Mouse (Mus musculus) heart, embryonic 16.5 days (tissue): ENCODE data around the gene Ms4a14. TPM values are rescaled to one million over a fixed set of nuclear protein-coding genes. Genes with fewer than 3 reads are reported as not detected.
"Not testable (repeated sequence)": the region's sequence is repeated elsewhere in the genome, so short reads cannot be mapped to it uniquely, and the experiment has no call there.

Source experiments
- ATAC-seq: fragments of 200-750 bp; cut with Nextera tagmentation; replicated peaks from 2 replicates; pipeline ENCODE4 v1.8.0; 2017; ENCODE audit warnings: moderate number of reproducible peaks; ENCODE audit not compliant: insufficient read depth, low FRiP score; ENCODE audit errors: extremely low read depth
- H3K27ac ChIP-seq: fragments of 300-500 bp; sonication (generic); 2 replicates; pipeline ENCODE4 v1.5.1; 2014; ENCODE audit warnings: mild to moderate bottlenecking, low read length, control low read depth, moderate library complexity
- H3K27me3 ChIP-seq: fragments of 300-500 bp; sonication (generic); 2 replicates; pipeline ENCODE4 v1.6.1; 2014; ENCODE audit warnings: low read length, mixed read lengths; ENCODE audit not compliant: control insufficient read depth, insufficient read depth
- H3K36me3 ChIP-seq: fragments of 300-500 bp; sonication (generic); 2 replicates; pipeline ENCODE4 v1.6.1; 2014; ENCODE audit not compliant: control insufficient read depth, insufficient read depth
- H3K4me1 ChIP-seq: fragments of 300-500 bp; sonication (generic); 2 replicates; pipeline ENCODE4 v1.6.1; 2014; ENCODE audit warnings: low read length, mixed read lengths; ENCODE audit not compliant: control insufficient read depth, insufficient read depth
- H3K4me2 ChIP-seq: fragments of 300-500 bp; sonication (generic); 2 replicates; pipeline ENCODE4 v1.6.1; 2014; ENCODE audit warnings: low read depth, mild to moderate bottlenecking, control low read depth, low read length
- H3K4me3 ChIP-seq: fragments of 300-500 bp; sonication (generic); 2 replicates; pipeline ENCODE4 v1.5.1; 2014; ENCODE audit warnings: mild to moderate bottlenecking, control low read depth, low read length
- H3K9ac ChIP-seq: fragments of 300-500 bp; sonication (generic); 2 replicates; pipeline ENCODE4 v1.6.1; 2014; ENCODE audit warnings: low read length, control low read depth
- H3K9me3 ChIP-seq: fragments of 300-500 bp; sonication (generic); replicated peaks from 2 replicates; pipeline ENCODE4 v1.6.1; 2016; ENCODE audit warnings: low read length; ENCODE audit not compliant: control insufficient read depth
- WGBS: fragments of 180-500 bp; shearing (Covaris S2); extraction: QIAGEN DNeasy Blood & Tissue Kit; methylation state at CpG from one replicate; pipeline ENCODE4 v1.1.7; 2014; 5-methylcytosine and 5-hydroxymethylcytosine counted together
- polyA plus RNA-seq: library from polyadenylated mRNA; unstranded; fragments of >200 nt; fragmentation: Nextera tagmentation; extraction: Ambion mirVana; gene quantifications from 2 replicates; pipeline ENCODE4 v1.2.1, GENCODE M21; 2015

Gene Ms4a14
- polyA plus RNA-seq, 1 experiment from 2014 or later, result 0.12 TPM

DNA sequence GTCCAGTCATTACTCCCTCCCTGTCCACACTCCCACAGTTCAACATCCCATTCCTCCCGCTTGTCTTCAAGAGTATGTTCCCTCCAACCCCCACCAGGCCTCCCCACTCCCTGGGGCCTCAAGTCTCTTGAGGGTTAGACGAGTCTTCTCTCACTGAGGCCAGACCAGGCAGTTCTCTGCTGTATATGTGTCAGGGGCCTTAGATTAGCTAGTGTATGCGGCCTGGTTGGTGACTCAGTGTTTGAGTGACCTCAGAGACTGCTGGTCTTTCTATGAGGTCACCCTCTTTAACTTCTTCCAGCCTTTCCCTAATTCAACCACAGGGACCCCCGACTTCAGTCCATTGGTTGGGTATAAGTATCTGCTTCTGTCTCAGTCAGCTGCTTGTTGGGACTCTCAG lies 47.3 kb downstream of the Ms4a14 start:
- ATAC-seq, result no peak
- H3K9me3 ChIP-seq, result no peaks in the 10 kb centered on the region
- no peak overlapping the region for H3K4me2 ChIP-seq
- no peak overlapping the region for H3K27ac ChIP-seq
- H3K36me3 ChIP-seq, result no peaks in the 10 kb centered on the region
- no peaks in the 10 kb centered on the region for H3K27me3 ChIP-seq
- H3K4me3 ChIP-seq, result no peak overlapping the region
- no peak overlapping the region for H3K9ac ChIP-seq
- H3K4me1 ChIP-seq, result no peaks in the 10 kb centered on the region
- WGBS, result 63% methylated on average over 4 of the region's 4 CpGs

DNA sequence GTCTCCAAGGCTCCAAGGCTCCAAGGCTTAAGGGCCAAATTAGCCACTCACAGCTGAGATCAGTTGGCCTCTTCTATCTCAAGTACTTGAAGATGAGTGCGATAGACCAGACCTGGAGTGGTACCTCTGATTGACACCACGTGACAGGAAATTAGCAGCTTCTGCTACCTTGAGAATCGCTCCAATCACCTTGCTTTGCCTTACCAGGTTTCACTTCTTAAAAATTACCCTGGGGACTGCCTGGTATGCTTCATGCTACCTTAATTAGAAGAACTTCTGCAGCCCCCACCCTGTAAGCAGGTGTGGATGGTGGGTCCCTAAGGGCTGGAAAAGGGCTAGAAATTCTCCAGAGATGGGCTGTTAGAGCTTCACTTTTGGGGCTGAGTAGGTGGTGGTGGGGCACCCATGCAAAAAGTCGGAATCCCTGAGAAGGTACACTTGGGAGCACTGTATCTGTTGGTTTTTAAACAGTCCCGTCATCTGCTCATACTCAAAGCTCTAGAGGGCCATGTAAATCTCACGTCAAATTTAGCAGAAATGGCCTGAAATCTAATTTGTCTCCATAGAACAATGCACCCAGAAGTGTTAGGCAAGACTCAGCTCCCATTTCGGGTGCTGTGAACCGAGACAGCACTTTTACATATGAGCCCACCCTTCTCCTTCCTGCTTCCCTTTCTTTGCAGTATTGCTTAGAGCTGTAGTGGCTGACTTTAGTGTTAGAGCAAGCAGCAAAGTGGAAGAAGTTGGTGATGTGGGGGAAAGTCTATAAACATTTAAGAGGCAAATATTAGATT lies 48.0 kb downstream of the Ms4a14 start, which contains the start of gene Ms4a1:
Gene Ms4a1 (minus strand): TSS at position 190 of the 794 bp plus-strand sequence.
- H3K36me3 ChIP-seq, result no peaks in the 10 kb centered on the region
- H3K9ac ChIP-seq, result no peak within 1 kb of the TSS
- no peak within 1 kb of the TSS for H3K4me2 ChIP-seq
- H3K27me3 ChIP-seq, result no peaks in the 10 kb centered on the region
- no peak within 1 kb of the TSS for H3K4me3 ChIP-seq
- WGBS, result 71% methylated on average over 8 of the region's 8 CpGs
- no peaks in the 10 kb centered on the region for H3K4me1 ChIP-seq
- no peaks in the 10 kb centered on the region for H3K9me3 ChIP-seq
- no peak for ATAC-seq
- H3K27ac ChIP-seq, result no peak within 1 kb of the TSS

GRCm38 (mm10) chr19:11264602-11265185 lies 49.6 kb downstream of the Ms4a14 start:
- no peaks in the 10 kb centered on the region for H3K4me1 ChIP-seq
- no peak overlapping the region for H3K4me2 ChIP-seq
- WGBS, result 76% methylated on average over 9 of the region's 9 CpGs
- H3K27ac ChIP-seq, result no peak overlapping the region
- H3K36me3 ChIP-seq, result no peaks in the 10 kb centered on the region
- no peak overlapping the region for H3K9ac ChIP-seq
- H3K9me3 ChIP-seq, result no peaks in the 10 kb centered on the region
- no peaks in the 10 kb centered on the region for H3K27me3 ChIP-seq
- ATAC-seq, result no peak
- H3K4me3 ChIP-seq, result no peak overlapping the region

DNA sequence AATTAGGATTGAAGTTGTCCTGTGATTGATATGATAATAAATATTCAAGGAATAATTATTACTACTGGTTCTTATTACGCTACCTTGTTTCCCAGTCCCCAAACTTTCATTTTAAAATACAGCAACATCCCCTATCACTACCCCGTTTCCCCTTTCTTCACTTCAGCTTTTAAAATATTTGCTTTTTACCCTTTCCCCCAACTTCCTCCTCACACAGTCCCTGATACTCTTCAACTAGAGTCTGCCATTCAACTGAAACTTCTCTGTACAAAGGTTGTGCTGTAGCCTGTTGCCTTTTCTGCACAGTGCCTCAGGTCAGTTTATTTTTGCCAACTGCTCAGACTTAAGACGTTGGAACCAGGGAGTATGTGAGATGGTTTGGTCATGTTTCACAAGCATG lies 50.7 kb downstream of the Ms4a14 start:
- H3K9ac ChIP-seq, result no peak overlapping the region
- no peak overlapping the region for H3K4me3 ChIP-seq
- WGBS, result 66% methylated on average over 3 of the region's 3 CpGs
- H3K27me3 ChIP-seq, result no peaks in the 10 kb centered on the region
- no peaks in the 10 kb centered on the region for H3K4me1 ChIP-seq
- no peaks in the 10 kb centered on the region for H3K36me3 ChIP-seq
- no peak for ATAC-seq
- no peak overlapping the region for H3K4me2 ChIP-seq
- H3K27ac ChIP-seq, result no peak overlapping the region
- no peaks in the 10 kb centered on the region for H3K9me3 ChIP-seq

GRCm38 (mm10) chr19:11262932-11263331 lies 51.3 kb downstream of the Ms4a14 start:
- H3K27ac ChIP-seq, H3K9me3 ChIP-seq, H3K36me3 ChIP-seq, H3K9ac ChIP-seq, ATAC-seq, H3K4me3 ChIP-seq, H3K4me1 ChIP-seq, H3K4me2 ChIP-seq, H3K27me3 ChIP-seq: not testable (repeated sequence)
- WGBS, result 56% methylated on average over 4 of the region's 4 CpGs

DNA sequence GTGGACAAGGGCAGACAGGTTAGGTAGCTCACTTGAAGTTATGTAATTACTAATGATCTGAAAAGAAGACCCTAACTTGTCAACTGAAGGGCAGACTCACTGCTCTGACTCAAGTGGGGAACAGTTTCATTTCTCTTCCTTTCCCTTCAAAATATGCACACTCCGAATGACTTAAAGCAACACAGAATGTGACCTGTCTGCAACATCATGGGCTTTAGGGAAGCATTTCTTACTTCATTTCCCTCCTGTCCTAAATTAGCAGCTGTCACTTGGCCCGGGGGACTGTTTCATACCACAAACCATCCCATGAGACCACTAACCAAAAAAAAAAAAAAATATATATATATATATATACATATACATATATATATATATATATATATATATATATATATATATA lies 52.7 kb downstream of the Ms4a14 start:
- no peaks in the 10 kb centered on the region for H3K4me1 ChIP-seq
- no peak for ATAC-seq
- no peaks in the 10 kb centered on the region for H3K36me3 ChIP-seq
- no peak overlapping the region for H3K9ac ChIP-seq
- no peaks in the 10 kb centered on the region for H3K27me3 ChIP-seq
- no peak overlapping the region for H3K27ac ChIP-seq
- H3K4me3 ChIP-seq, result no peak overlapping the region
- no peaks in the 10 kb centered on the region for H3K9me3 ChIP-seq
- WGBS, result 80% methylated on average over 2 of the region's 2 CpGs
- H3K4me2 ChIP-seq, result no peak overlapping the region

Other genes starting within 250 kb of the Ms4a14 start
- gene Ms4a8a, start 233.4 kb downstream of the Ms4a14 start, polyA plus RNA-seq, result 0.22 and 0.30 TPM in 2 replicates
- gene 1700017D01Rik, start 183.6 kb downstream of the Ms4a14 start, polyA plus RNA-seq, result not detected in 2 replicates
- gene 1700025F22Rik, start 149.1 kb downstream of the Ms4a14 start, polyA plus RNA-seq, result not detected in 2 replicates
- gene Ms4a13, start 117.7 kb downstream of the Ms4a14 start, polyA plus RNA-seq, result not detected in 2 replicates
- gene Ms4a12, start 82.0 kb downstream of the Ms4a14 start, polyA plus RNA-seq, result not detected in 2 replicates
- gene Ms4a1, start 48.2 kb downstream of the Ms4a14 start, polyA plus RNA-seq, result not detected in 2 replicates
- gene Ms4a5, start 30.6 kb downstream of the Ms4a14 start, polyA plus RNA-seq, result not detected in 2 replicates
- 3.2 and 3.6 TPM in 2 replicates for gene Ms4a7, start 21.7 kb upstream of the Ms4a14 start, polyA plus RNA-seq
- gene Ms4a4a, start 61.1 kb upstream of the Ms4a14 start, polyA plus RNA-seq, result 4.9 and 6.2 TPM in 2 replicates
- gene Ms4a4c, start 90.3 kb upstream of the Ms4a14 start, polyA plus RNA-seq, result 0.55 and 1.1 TPM in 2 replicates
- 1.6 and 3.8 TPM in 2 replicates for gene Ms4a4b, start 129.1 kb upstream of the Ms4a14 start, polyA plus RNA-seq
- 3.2 and 4.2 TPM in 2 replicates for gene Ms4a6c, start 154.9 kb upstream of the Ms4a14 start, polyA plus RNA-seq
- not detected in 2 replicates for gene Gm8369, start 171.5 kb upstream of the Ms4a14 start, polyA plus RNA-seq
- gene Ms4a6b, start 202.1 kb upstream of the Ms4a14 start, polyA plus RNA-seq, result 4.8 and 7.9 TPM in 2 replicates
- 0.93 and 1.1 TPM in 2 replicates for gene Ms4a4d, start 222.3 kb upstream of the Ms4a14 start, polyA plus RNA-seq